Mouse (Mus musculus): ENCODE results near the gene H2-Aa. TPM values are rescaled to one million over a fixed set of nuclear protein-coding genes. Genes with fewer than 3 reads are reported as not detected.

The H2-Aa gene
- polyA plus RNA-seq, 1 experiment, result 1,846 TPM

GRCm38 (mm10) chr17:34261502-34261901, 26.1 kb downstream of the H2-Aa start:
- peak; percentile 74 to 95 for DNase-seq (ENCODE audit: low read depth in 1 of 2, low spot score in 2 of 2)
- Histone ChIP-seq H3K36me3 (ENCODE audit: control insufficient read depth, insufficient read depth, low read length) (peaks cover 14% of the 10 kb centered on the region), H3K27ac (ENCODE audit: insufficient read depth, low read length) (peak overlapping the region; percentile 99), H3K27me3 (ENCODE audit: control insufficient read depth, insufficient read depth, low read length) (no peaks in the 10 kb centered on the region), H3K4me3 (ENCODE audit: extremely low read depth, insufficient read depth, insufficient read length) (peak overlapping the region; percentile 33; the same call in 1 of the 2 replicates), H3K4me1 (ENCODE audit: control insufficient read depth, insufficient read depth, insufficient read length) (peaks cover 35% of the 10 kb centered on the region)
- no peak for TF ChIP-seq CTCF (IDR thresholded peaks at IDR 0.05; ENCODE audit: extremely low read depth, insufficient read depth, insufficient read length, insufficient replicate concordance)
- peak; percentile 77 for TF ChIP-seq POLR2A (IDR thresholded peaks at IDR 0.05; ENCODE audit: low read depth, low read length)
- 19% methylated on average over 4 of the region's 4 CpGs for WGBS

GRCm38 (mm10) chr17:34260551-34260950, 27.1 kb downstream of the H2-Aa start:
- Histone ChIP-seq H3K27me3 (ENCODE audit: control insufficient read depth, insufficient read depth, low read length) (no peaks in the 10 kb centered on the region), H3K36me3 (ENCODE audit: control insufficient read depth, insufficient read depth, low read length) (peaks cover 13% of the 10 kb centered on the region), H3K4me3 (ENCODE audit: extremely low read depth, insufficient read depth, insufficient read length) (no peak overlapping the region), H3K27ac (ENCODE audit: insufficient read depth, low read length) (peak overlapping the region; percentile 39), H3K4me1 (ENCODE audit: control insufficient read depth, insufficient read depth, insufficient read length) (peaks cover 39% of the 10 kb centered on the region)
- TF ChIP-seq POLR2A (IDR thresholded peaks at IDR 0.05; ENCODE audit: low read depth, low read length) (no peak), CTCF (IDR thresholded peaks at IDR 0.05; ENCODE audit: extremely low read depth, insufficient read depth, insufficient read length, insufficient replicate concordance) (no peak)
- WGBS, result 59% methylated on average over 5 of the region's 5 CpGs
- DNase-seq (ENCODE audit: low read depth in 1 of 2, low spot score in 2 of 2), result no peak

GRCm38 (mm10) chr17:34257594-34258375, 29.8 kb downstream of the H2-Aa start, which contains the start of gene H2-Ab1:
Gene H2-Ab1 (plus strand): TSS chr17:34257689.
- TF ChIP-seq CTCF (IDR thresholded peaks at IDR 0.05; ENCODE audit: extremely low read depth, insufficient read depth, insufficient read length, insufficient replicate concordance), result no peak
- no peak for TF ChIP-seq POLR2A (IDR thresholded peaks at IDR 0.05; ENCODE audit: low read depth, low read length)
- 53% methylated on average over 11 of the region's 11 CpGs for WGBS
- H3K27ac ChIP-seq (ENCODE audit: insufficient read depth, low read length), result peak within 1 kb of the TSS; percentile 92
- no peaks in the 10 kb centered on the region for H3K27me3 ChIP-seq (ENCODE audit: control insufficient read depth, insufficient read depth, low read length)
- H3K36me3 ChIP-seq (ENCODE audit: control insufficient read depth, insufficient read depth, low read length), result no peaks in the 10 kb centered on the region
- peaks cover 39% of the 10 kb centered on the region for H3K4me1 ChIP-seq (ENCODE audit: control insufficient read depth, insufficient read depth, insufficient read length)
- peak; percentile 95 to 98 for DNase-seq (ENCODE audit: low read depth in 1 of 2, low spot score in 2 of 2)
- H3K4me3 ChIP-seq (ENCODE audit: extremely low read depth, insufficient read depth, insufficient read length), result no peak within 1 kb of the TSS

GRCm38 (mm10) chr17:34256501-34256900, 31.1 kb downstream of the H2-Aa start:
- Histone ChIP-seq H3K36me3 (ENCODE audit: control insufficient read depth, insufficient read depth, low read length) (no peaks in the 10 kb centered on the region), H3K4me3 (ENCODE audit: extremely low read depth, insufficient read depth, insufficient read length) (no peak overlapping the region), H3K4me1 (ENCODE audit: control insufficient read depth, insufficient read depth, insufficient read length) (peaks cover 35% of the 10 kb centered on the region), H3K27ac (ENCODE audit: insufficient read depth, low read length) (peak overlapping the region; percentile 87), H3K27me3 (ENCODE audit: control insufficient read depth, insufficient read depth, low read length) (no peaks in the 10 kb centered on the region)
- TF ChIP-seq CTCF (IDR thresholded peaks at IDR 0.05; ENCODE audit: extremely low read depth, insufficient read depth, insufficient read length, insufficient replicate concordance) (no peak), POLR2A (IDR thresholded peaks at IDR 0.05; ENCODE audit: low read depth, low read length) (no peak)
- WGBS, result 82% methylated on average over 5 of the region's 5 CpGs
- no peak for DNase-seq (ENCODE audit: low read depth in 1 of 2, low spot score in 2 of 2)

- 75% methylated on average over 4 of the region's 4 CpGs for WGBS
- Histone ChIP-seq H3K4me3 (ENCODE audit: extremely low read depth, insufficient read depth, insufficient read length) (no peak overlapping the region), H3K4me1 (ENCODE audit: control insufficient read depth, insufficient read depth, insufficient read length) (peaks cover 10% of the 10 kb centered on the region), H3K36me3 (ENCODE audit: control insufficient read depth, insufficient read depth, low read length) (no peaks in the 10 kb centered on the region), H3K27ac (ENCODE audit: insufficient read depth, low read length) (no peak overlapping the region), H3K27me3 (ENCODE audit: control insufficient read depth, insufficient read depth, low read length) (no peaks in the 10 kb centered on the region)
- no peak for TF ChIP-seq POLR2A (IDR thresholded peaks at IDR 0.05; ENCODE audit: low read depth, low read length)
- no peak for TF ChIP-seq CTCF (IDR thresholded peaks at IDR 0.05; ENCODE audit: extremely low read depth, insufficient read depth, insufficient read length, insufficient replicate concordance)
- no peak for DNase-seq (ENCODE audit: low read depth in 1 of 2, low spot score in 2 of 2)
Measured at GRCm38 (mm10) chr17:34251666-34252065, 36.0 kb downstream of the H2-Aa start.

GRCm38 (mm10) chr17:34249878-34250277, 37.7 kb downstream of the H2-Aa start:
- Histone ChIP-seq H3K27me3 (ENCODE audit: control insufficient read depth, insufficient read depth, low read length) (no peaks in the 10 kb centered on the region), H3K4me3 (ENCODE audit: extremely low read depth, insufficient read depth, insufficient read length) (no peak overlapping the region), H3K4me1 (ENCODE audit: control insufficient read depth, insufficient read depth, insufficient read length) (peaks cover 4% of the 10 kb centered on the region; the same call in 1 of the 2 replicates), H3K36me3 (ENCODE audit: control insufficient read depth, insufficient read depth, low read length) (peaks cover 3% of the 10 kb centered on the region; the same call in 1 of the 2 replicates), H3K27ac (ENCODE audit: insufficient read depth, low read length) (peak overlapping the region; percentile 28; the same call in 1 of the 2 replicates)
- WGBS, result 14% methylated on average over 4 of the region's 4 CpGs
- peak; percentile 58 to 70 for DNase-seq (ENCODE audit: low read depth in 1 of 2, low spot score in 2 of 2)
- no peak for TF ChIP-seq POLR2A (IDR thresholded peaks at IDR 0.05; ENCODE audit: low read depth, low read length)
- TF ChIP-seq CTCF (IDR thresholded peaks at IDR 0.05; ENCODE audit: extremely low read depth, insufficient read depth, insufficient read length, insufficient replicate concordance), result peak; percentile 36; the same call in 1 of the 2 replicates

- WGBS, result 53% methylated on average over 3 of the region's 3 CpGs
- H3K27ac ChIP-seq (ENCODE audit: insufficient read depth, low read length), result peak overlapping the region; percentile 28; the same call in 1 of the 2 replicates
- DNase-seq (ENCODE audit: low read depth in 1 of 2, low spot score in 2 of 2), result no peak
- H3K36me3 ChIP-seq (ENCODE audit: control insufficient read depth, insufficient read depth, low read length), result peaks cover 5% of the 10 kb centered on the region; the same call in 1 of the 2 replicates
- no peak overlapping the region for H3K4me3 ChIP-seq (ENCODE audit: extremely low read depth, insufficient read depth, insufficient read length)
- peaks cover 4% of the 10 kb centered on the region; the same call in 1 of the 2 replicates for H3K4me1 ChIP-seq (ENCODE audit: control insufficient read depth, insufficient read depth, insufficient read length)
- H3K27me3 ChIP-seq (ENCODE audit: control insufficient read depth, insufficient read depth, low read length), result no peaks in the 10 kb centered on the region
- TF ChIP-seq POLR2A (IDR thresholded peaks at IDR 0.05; ENCODE audit: low read depth, low read length), result no peak
- no peak for TF ChIP-seq CTCF (IDR thresholded peaks at IDR 0.05; ENCODE audit: extremely low read depth, insufficient read depth, insufficient read length, insufficient replicate concordance)
Measured at GRCm38 (mm10) chr17:34249361-34249760, 38.3 kb downstream of the H2-Aa start.

All from spleen, adult 2 months (tissue).